Mouse (Mus musculus) erythroblast, embryonic 14.5 days (primary cell): ENCODE data around the gene Fam184b.

ENCODE experiments used
- GATA1 ChIP-seq: IDR thresholded peaks from 2 replicates; pipeline ENCODE4 v1.6.1; 2012; ENCODE audit warnings: low read length, inconsistent platforms, mixed read lengths
- TAL1 ChIP-seq: IDR thresholded peaks from 3 replicates; pipeline ENCODE4 v1.6.1; 2012; ENCODE audit warnings: low read length, inconsistent platforms, mixed read lengths

- TF ChIP-seq TAL1 (no peak), GATA1 (no peak)
Observed at GRCm38 (mm10) chr5:45590094-45590493, 49.3 kb downstream of the Fam184b start.
